Mouse (Mus musculus) frontal cortex, postnatal 36 days (tissue): ENCODE data around the gene Ucn.

ENCODE experiments used
- DNase-seq, 2 experiments: peaks; one replicate each; pipeline ENCODE4 v3.0.0; 2022; ENCODE audit warnings: low spot score in 2 of 2

Ucn gene

DNA sequence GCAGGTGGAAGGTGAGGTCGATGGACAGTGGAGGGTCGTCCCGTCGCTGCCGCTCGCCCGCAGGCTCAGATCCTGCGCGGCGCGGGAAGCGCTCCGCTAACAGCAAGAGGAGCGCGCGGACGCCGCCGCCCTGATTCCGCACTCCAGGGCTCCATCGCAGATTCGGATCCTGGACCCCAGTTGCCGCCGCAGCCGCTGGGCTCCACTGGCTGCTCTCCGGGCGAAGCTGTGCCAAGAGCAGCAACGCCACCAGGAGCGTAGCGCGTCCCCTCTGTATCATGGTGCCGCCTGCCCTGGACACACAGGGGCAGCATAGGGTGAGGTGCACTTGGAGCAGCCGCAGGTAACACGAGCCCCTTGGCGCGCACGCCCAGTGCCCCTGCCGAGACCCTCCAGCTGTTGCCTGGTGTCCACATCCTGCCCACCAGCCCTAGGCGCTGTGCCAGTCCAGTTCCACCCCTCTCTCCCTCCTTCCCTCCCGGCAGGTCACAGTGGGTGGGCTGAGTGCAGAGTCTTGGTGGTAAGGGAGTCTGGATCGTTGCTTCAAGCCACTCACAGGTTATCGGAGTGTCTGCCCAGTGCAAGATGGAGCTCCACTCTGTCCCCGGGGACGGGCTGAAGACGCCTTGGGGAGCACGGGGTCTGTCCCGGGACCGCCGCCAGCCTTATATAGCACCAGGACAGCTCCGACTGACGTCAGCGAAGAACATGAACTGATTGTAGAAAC lies at the start of gene Ucn:
Ucn (minus strand) TSS at position 589 of the 727 bp plus-strand sequence.
- no peak for DNase-seq

- DNase-seq: no peak
Observed at GRCm38 (mm10) chr5:31183678-31184077, 45.0 kb upstream of the Ucn start.

DNA sequence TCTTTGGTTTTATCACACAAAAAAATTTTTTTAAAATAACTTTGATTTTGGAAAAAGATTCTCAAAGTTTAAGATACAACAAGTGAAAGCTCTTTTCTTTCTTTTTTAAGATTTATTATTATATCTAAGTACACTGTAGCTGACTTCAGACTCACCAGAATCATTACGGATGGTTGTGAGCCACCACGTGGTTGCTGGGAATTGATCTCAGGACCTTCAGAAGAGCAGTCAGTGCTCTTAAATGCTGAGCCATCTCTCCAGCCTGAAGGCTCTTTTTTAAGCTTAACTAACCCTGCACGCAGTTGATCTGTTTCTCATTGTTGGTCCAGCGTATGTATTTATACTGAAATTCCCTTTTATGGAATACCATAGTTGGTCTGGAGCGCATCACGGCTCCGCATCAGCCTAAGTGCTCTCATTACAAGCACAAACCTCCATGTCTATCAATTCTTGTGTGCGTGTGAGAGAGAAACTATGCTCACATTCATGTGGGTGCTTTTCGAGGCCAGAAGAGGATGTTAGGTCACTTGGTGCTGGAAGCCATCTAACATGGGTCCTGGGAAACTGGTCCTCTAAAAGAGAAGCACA lies 42.6 kb upstream of the Ucn start:
- no peak for DNase-seq

- DNase-seq: peak; percentile 97 to 98
Observed at GRCm38 (mm10) chr5:31179766-31180630, 41.4 kb upstream of the Ucn start, which contains the start of the genes Gm29609 and Gtf3c2. TSS of gene Gm29609 (minus strand) at chr5:31179911. TSS of gene Gtf3c2 (minus strand) at chr5:31180144.

GRCm38 (mm10) chr5:31179301-31179765 lies 40.7 kb upstream of the Ucn start:
- peak in 1 of 2 experiments; percentile 24 for DNase-seq

GRCm38 (mm10) chr5:31168630-31169029 lies 30.0 kb upstream of the Ucn start:
- DNase-seq: no peak

DNA sequence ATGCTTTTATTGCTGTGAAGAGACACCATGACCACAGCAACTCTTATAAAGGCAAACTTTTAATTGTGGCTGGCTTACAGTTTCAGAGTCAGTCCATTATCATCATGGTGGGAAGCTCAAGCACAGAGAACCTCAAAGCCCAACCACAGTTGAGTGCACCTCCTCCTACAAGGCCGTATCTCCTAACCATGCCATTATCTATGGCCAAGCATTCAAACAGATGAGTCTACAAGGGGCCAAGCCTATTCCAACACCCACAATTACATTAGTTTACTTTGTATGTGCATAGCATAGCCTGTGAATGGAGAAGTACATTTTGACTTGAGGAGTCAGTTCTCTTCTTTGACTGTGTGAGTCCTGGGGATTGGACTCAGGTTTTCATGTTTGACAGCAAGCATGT lies 26.2 kb upstream of the Ucn start:
- no peak for DNase-seq

GRCm38 (mm10) chr5:31162462-31162861 lies 23.8 kb upstream of the Ucn start:
- DNase-seq: no peak

- peak; percentile 81 to 90 for DNase-seq
Observed at GRCm38 (mm10) chr5:31154152-31154553, 15.5 kb upstream of the Ucn start, which contains the start of gene Mpv17. TSS of gene Mpv17 (minus strand) at chr5:31154251.

DNA sequence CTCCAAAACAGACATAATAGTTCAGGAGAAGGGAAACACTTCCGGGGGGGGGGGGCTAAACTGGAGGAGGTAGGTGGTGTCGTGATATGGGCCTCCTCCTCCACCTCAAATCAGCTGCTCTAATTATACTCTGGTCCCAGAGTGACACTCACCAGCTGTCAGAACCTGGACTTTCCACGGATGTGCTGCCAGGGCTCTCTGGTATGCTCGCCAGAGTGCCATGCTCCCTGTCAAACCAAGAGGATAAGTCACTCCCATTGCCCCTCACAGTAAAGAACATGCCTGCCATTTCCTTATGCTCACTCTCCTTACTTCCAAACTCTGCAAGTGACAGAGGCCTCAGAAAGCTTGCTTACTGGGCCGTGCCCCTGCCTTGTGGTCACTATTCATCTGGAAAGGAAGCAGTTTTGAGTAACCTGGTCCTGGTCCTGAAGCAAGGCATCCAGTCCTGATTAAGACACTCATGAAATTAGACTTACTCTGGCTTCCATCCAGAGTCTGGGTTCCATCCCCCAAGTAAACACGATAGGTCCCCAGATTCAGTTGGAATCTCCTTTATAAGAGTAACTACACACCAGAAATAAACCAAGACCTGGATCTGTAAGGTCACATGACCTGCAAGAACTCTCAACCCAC lies 15.0 kb upstream of the Ucn start:
- DNase-seq: no peak

GRCm38 (mm10) chr5:31151746-31152145 lies 13.1 kb upstream of the Ucn start:
- DNase-seq: no peak

- no peak for DNase-seq
Observed at GRCm38 (mm10) chr5:31149781-31150180, 11.2 kb upstream of the Ucn start.

GRCm38 (mm10) chr5:31138968-31139425 lies 368 bp upstream of the Ucn start:
- DNase-seq: no peak

- DNase-seq: no peak
Observed at GRCm38 (mm10) chr5:31137658-31138057, 971 bp downstream of the Ucn start.

- DNase-seq: no peak
Observed at GRCm38 (mm10) chr5:31136730-31137424, 1.8 kb downstream of the Ucn start.

DNA sequence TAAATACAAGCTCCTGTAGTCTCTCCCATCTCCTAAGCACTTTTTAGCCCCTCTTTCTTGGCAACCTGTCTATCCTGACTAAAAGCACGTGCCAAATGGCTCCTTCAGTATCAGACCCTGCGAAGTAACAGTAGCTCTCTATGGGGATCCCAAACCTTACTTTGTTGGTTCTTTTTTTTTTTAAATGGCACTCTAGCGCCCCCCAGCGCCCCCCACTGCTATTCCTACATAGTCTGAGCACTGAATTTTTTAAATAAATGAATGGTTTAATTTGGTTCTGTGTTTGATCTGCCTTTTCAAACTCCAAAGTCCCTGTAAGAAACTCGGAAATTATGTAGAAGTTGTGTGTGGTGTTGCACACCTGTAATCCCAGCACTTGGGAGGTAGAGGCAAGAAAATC lies 12.6 kb downstream of the Ucn start:
- DNase-seq: no peak

DNA sequence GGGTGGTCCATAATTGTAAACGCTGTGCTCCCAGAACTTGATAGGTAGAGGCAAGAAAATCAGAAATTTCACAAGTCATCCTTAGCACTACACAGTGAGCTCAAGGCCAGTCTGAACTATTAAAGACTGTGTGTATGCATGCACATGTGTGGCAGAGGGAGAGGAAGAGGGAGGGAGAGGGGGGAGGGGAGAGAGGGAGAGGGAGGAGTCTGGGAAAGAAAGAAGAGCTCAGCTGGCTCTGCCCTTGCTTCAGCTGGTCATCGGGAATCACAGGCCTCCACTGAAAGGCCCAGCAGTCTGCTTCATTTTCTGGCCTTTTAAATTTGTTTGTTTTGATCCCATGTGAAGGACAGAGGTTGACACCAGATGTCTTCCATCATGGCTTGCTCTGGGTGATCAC lies 15.1 kb downstream of the Ucn start:
- no peak for DNase-seq

GRCm38 (mm10) chr5:31121111-31121510 lies 17.5 kb downstream of the Ucn start:
- peak; percentile 45 to 68 for DNase-seq

- no peak for DNase-seq
Observed at GRCm38 (mm10) chr5:31116912-31117311, 21.7 kb downstream of the Ucn start.

DNA sequence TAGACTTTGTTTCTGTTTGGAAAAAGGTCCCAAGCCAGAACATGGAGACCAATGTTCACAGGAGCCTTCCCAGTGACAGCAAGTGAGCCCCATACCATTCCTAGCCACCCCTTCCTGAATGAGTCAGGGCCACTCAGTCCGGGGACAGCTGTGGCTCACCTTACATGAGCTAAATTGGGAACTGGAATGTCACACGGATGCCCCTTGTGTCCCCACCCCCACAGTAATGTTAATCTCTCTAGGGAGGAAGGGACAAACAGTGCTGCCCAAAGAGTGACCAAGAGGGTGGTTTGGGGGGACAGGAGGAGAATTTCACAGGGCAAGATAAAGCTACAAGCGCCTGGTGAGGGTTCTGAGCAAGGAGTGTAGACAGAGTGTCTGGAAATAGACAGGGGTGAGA lies 22.3 kb downstream of the Ucn start, which contains the start of gene Trim54:
Trim54 (plus strand) TSS at position 359 of the 400 bp plus-strand sequence.
- DNase-seq: no peak

DNA sequence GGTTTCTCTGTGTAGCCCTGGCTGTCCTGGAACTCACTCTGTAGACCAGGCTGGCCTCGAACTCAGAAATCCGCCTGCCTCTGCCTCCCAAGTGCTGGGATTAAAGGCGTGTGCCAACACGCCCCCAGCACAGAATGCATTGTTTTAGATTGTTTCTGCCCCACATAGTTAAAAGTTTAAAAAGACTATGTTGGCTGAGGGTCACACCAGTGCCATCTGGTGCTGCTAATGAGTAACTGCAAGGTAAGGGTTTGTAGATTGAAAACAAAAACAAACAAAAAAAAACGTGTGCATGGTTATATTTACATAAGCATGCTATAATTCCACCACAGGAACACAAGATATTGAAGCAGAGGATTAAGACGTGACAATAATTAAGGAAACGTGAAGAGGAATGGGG lies 27.8 kb downstream of the Ucn start:
- DNase-seq: no peak
